Mouse (Mus musculus): ENCODE data around the gene Tomt. TPM values are rescaled to one million over a fixed set of nuclear protein-coding genes. Genes with fewer than 3 reads are reported as not detected.
A peak's percentile ranks its signal among the peaks of the same experiment; 100 is the strongest.

Tomt gene
- total and polyA plus RNA-seq, 2 experiments from 2014 or later, result 0.23 TPM; not detected in 1

GRCm38 (mm10) chr7:101939758-101940157 lies 33.6 kb upstream of the Tomt start:
- no peak overlapping the region for H3K4me3 ChIP-seq (ENCODE audit: low read depth, low read length)
- no peak overlapping the region for H3K27ac ChIP-seq (ENCODE audit: low read depth, low read length)
- no peak for TF ChIP-seq CTCF (IDR thresholded peaks at IDR 0.05)
- no peaks in the 10 kb centered on the region; the same call in 1 of the 2 replicates for H3K4me1 ChIP-seq (ENCODE audit: insufficient read depth, low read length)
- no peaks in the 10 kb centered on the region for H3K27me3 ChIP-seq (ENCODE audit: insufficient read depth, low read length)
- H3K36me3 ChIP-seq (ENCODE audit: insufficient read depth, low read length), result 0 out of 2 replicates have a peak, but pooled peaks cover 2% of the 10 kb centered on the region
- no peak for DNase-seq (ENCODE audit: low spot score)
- H3K9me3 ChIP-seq (ENCODE audit: low read length), result no peaks in the 10 kb centered on the region
- H3K9ac ChIP-seq (replicated peaks; ENCODE audit: low read length, poor library complexity, severe bottlenecking), result no peak overlapping the region
- no peak overlapping the region for H3K4me2 ChIP-seq (ENCODE audit: low read depth, low read length, poor library complexity, severe bottlenecking)
- 93% methylated on average over 4 of the region's 4 CpGs for WGBS
- no peak for ATAC-seq (ENCODE audit: low FRiP score)

- Histone ChIP-seq H3K27ac (ENCODE audit: low read depth, low read length) (no peak overlapping the region), H3K4me3 (ENCODE audit: low read depth, low read length) (no peak overlapping the region), H3K9me3 (ENCODE audit: low read length) (no peaks in the 10 kb centered on the region), H3K9ac (replicated peaks; ENCODE audit: low read length, poor library complexity, severe bottlenecking) (no peak overlapping the region), H3K4me2 (ENCODE audit: low read depth, low read length, poor library complexity, severe bottlenecking) (no peak overlapping the region), H3K4me1 (ENCODE audit: insufficient read depth, low read length) (no peaks in the 10 kb centered on the region; the same call in 1 of the 2 replicates), H3K36me3 (ENCODE audit: insufficient read depth, low read length) (0 out of 2 replicates have a peak, but pooled peaks cover 2% of the 10 kb centered on the region), H3K27me3 (ENCODE audit: insufficient read depth, low read length) (no peaks in the 10 kb centered on the region)
- no peak for DNase-seq (ENCODE audit: low spot score)
- no peak for TF ChIP-seq CTCF (IDR thresholded peaks at IDR 0.05)
- 95% methylated on average over 2 of the region's 2 CpGs for WGBS
- ATAC-seq (ENCODE audit: low FRiP score), result no peak
These were observed 32.2 kb upstream of the Tomt start for GRCm38 (mm10) chr7:101938348-101938747.

- DNase-seq (ENCODE audit: low spot score), result no peak
- WGBS, result 94% methylated on average over 4 of the region's 4 CpGs
- Histone ChIP-seq H3K4me2 (ENCODE audit: low read depth, low read length, poor library complexity, severe bottlenecking) (no peak overlapping the region), H3K36me3 (ENCODE audit: insufficient read depth, low read length) (0 out of 2 replicates have a peak, but pooled peaks cover 2% of the 10 kb centered on the region), H3K4me1 (ENCODE audit: insufficient read depth, low read length) (peaks cover under 1% of the 10 kb centered on the region; the same call in 1 of the 2 replicates), H3K27me3 (ENCODE audit: insufficient read depth, low read length) (no peaks in the 10 kb centered on the region), H3K27ac (ENCODE audit: low read depth, low read length) (no peak overlapping the region), H3K9ac (replicated peaks; ENCODE audit: low read length, poor library complexity, severe bottlenecking) (no peak overlapping the region), H3K9me3 (ENCODE audit: low read length) (no peaks in the 10 kb centered on the region), H3K4me3 (ENCODE audit: low read depth, low read length) (no peak overlapping the region)
- no peak for ATAC-seq (ENCODE audit: low FRiP score)
- no peak for TF ChIP-seq CTCF (IDR thresholded peaks at IDR 0.05)
These were observed 31.4 kb upstream of the Tomt start for GRCm38 (mm10) chr7:101937569-101937968.

- 93% methylated on average over 4 of the region's 4 CpGs for WGBS
- ATAC-seq (ENCODE audit: low FRiP score) (no peak), DNase-seq (ENCODE audit: low spot score) (no peak)
- Histone ChIP-seq H3K27me3 (ENCODE audit: insufficient read depth, low read length) (no peaks in the 10 kb centered on the region), H3K9me3 (ENCODE audit: low read length) (no peaks in the 10 kb centered on the region), H3K4me2 (ENCODE audit: low read depth, low read length, poor library complexity, severe bottlenecking) (no peak overlapping the region), H3K27ac (ENCODE audit: low read depth, low read length) (no peak overlapping the region), H3K36me3 (ENCODE audit: insufficient read depth, low read length) (0 out of 2 replicates have a peak, but pooled peaks cover 2% of the 10 kb centered on the region), H3K4me3 (ENCODE audit: low read depth, low read length) (no peak overlapping the region), H3K9ac (replicated peaks; ENCODE audit: low read length, poor library complexity, severe bottlenecking) (no peak overlapping the region), H3K4me1 (ENCODE audit: insufficient read depth, low read length) (peaks cover 3% of the 10 kb centered on the region; the same call in 1 of the 2 replicates)
- TF ChIP-seq CTCF (IDR thresholded peaks at IDR 0.05), result no peak
These were observed 30.8 kb upstream of the Tomt start for GRCm38 (mm10) chr7:101936996-101937395.

- H3K9ac ChIP-seq (replicated peaks; ENCODE audit: low read length, poor library complexity, severe bottlenecking), result no peak overlapping the region
- TF ChIP-seq CTCF (IDR thresholded peaks at IDR 0.05), result no peak
- peaks cover 3% of the 10 kb centered on the region; the same call in 1 of the 2 replicates for H3K4me1 ChIP-seq (ENCODE audit: insufficient read depth, low read length)
- no peaks in the 10 kb centered on the region for H3K9me3 ChIP-seq (ENCODE audit: low read length)
- no peak overlapping the region for H3K4me3 ChIP-seq (ENCODE audit: low read depth, low read length)
- no peaks in the 10 kb centered on the region for H3K27me3 ChIP-seq (ENCODE audit: insufficient read depth, low read length)
- 0 out of 2 replicates have a peak, but pooled peaks cover 2% of the 10 kb centered on the region for H3K36me3 ChIP-seq (ENCODE audit: insufficient read depth, low read length)
- H3K4me2 ChIP-seq (ENCODE audit: low read depth, low read length, poor library complexity, severe bottlenecking), result no peak overlapping the region
- no peak for ATAC-seq (ENCODE audit: low FRiP score)
- H3K27ac ChIP-seq (ENCODE audit: low read depth, low read length), result no peak overlapping the region
- 99% methylated on average over 4 of the region's 4 CpGs for WGBS
- DNase-seq (ENCODE audit: low spot score), result no peak
These were observed 29.8 kb upstream of the Tomt start for GRCm38 (mm10) chr7:101935957-101936356.

GRCm38 (mm10) chr7:101933751-101934240 lies 27.6 kb upstream of the Tomt start, which contains the start of the genes Lrrc51 and Numa1:
Gene Lrrc51, minus strand, starts transcription at chr7:101933895.
Gene Numa1, plus strand, starts transcription at chr7:101934111.
- peak within 1 kb of the TSS; percentile 84 for H3K4me3 ChIP-seq (ENCODE audit: low read depth, low read length)
- peak within 1 kb of the TSS; percentile 62 for H3K27ac ChIP-seq (ENCODE audit: low read depth, low read length)
- H3K27me3 ChIP-seq (ENCODE audit: insufficient read depth, low read length), result no peaks in the 10 kb centered on the region
- peaks cover 3% of the 10 kb centered on the region; the same call in 1 of the 2 replicates for H3K4me1 ChIP-seq (ENCODE audit: insufficient read depth, low read length)
- peak within 1 kb of the TSS; percentile 81 for H3K4me2 ChIP-seq (ENCODE audit: low read depth, low read length, poor library complexity, severe bottlenecking)
- peak; percentile 97 for DNase-seq (ENCODE audit: low spot score)
- no peak for TF ChIP-seq CTCF (IDR thresholded peaks at IDR 0.05)
- peak; percentile 97 for ATAC-seq (ENCODE audit: low FRiP score)
- peak within 1 kb of the TSS; percentile 75 for H3K9ac ChIP-seq (replicated peaks; ENCODE audit: low read length, poor library complexity, severe bottlenecking)
- H3K9me3 ChIP-seq (ENCODE audit: low read length), result no peaks in the 10 kb centered on the region
- 1% methylated on average over 40 of the region's 40 CpGs for WGBS
- no peaks in the 10 kb centered on the region for H3K36me3 ChIP-seq (ENCODE audit: insufficient read depth, low read length)
